Mouse (Mus musculus): ENCODE results near the gene Tbx2. TPM values are rescaled to one million over a fixed set of nuclear protein-coding genes. Genes with fewer than 3 reads are reported as not detected.

Gene Tbx2
- polyA plus RNA-seq, 1 experiment, result 3.5 TPM

GRCm38 (mm10) chr11:85844971-85845370 is 12.6 kb downstream of the Tbx2 start:
- no peak overlapping the region for H3K27ac ChIP-seq (ENCODE audit: control insufficient read depth, insufficient read depth, low read length)
- no peak for TF ChIP-seq POLR2A (IDR thresholded peaks at IDR 0.05; ENCODE audit: control insufficient read depth, extremely low read depth, insufficient read depth, low read length, poor library complexity)
- TF ChIP-seq CTCF (IDR thresholded peaks at IDR 0.05; ENCODE audit: borderline replicate concordance, control insufficient read depth, extremely low read depth, insufficient read depth, low read length, poor library complexity), result no peak
- 49% methylated on average over 5 of the region's 5 CpGs for WGBS
- H3K36me3 ChIP-seq (ENCODE audit: control insufficient read depth, insufficient read depth, low read length), result no peaks in the 10 kb centered on the region
- H3K4me3 ChIP-seq (ENCODE audit: control insufficient read depth, insufficient read depth, low read length), result no peak overlapping the region
- DNase-seq, result no peak
- peaks cover 29% of the 10 kb centered on the region for H3K27me3 ChIP-seq (ENCODE audit: control insufficient read depth, insufficient read depth, low read length)
- peaks cover 7% of the 10 kb centered on the region; the same call in 1 of the 2 replicates for H3K4me1 ChIP-seq (replicated peaks; ENCODE audit: control insufficient read depth, insufficient read depth, low read length)

- TF ChIP-seq POLR2A (IDR thresholded peaks at IDR 0.05; ENCODE audit: control insufficient read depth, extremely low read depth, insufficient read depth, low read length, poor library complexity), result no peak
- no peak for TF ChIP-seq CTCF (IDR thresholded peaks at IDR 0.05; ENCODE audit: borderline replicate concordance, control insufficient read depth, extremely low read depth, insufficient read depth, low read length, poor library complexity)
- Histone ChIP-seq H3K27me3 (ENCODE audit: control insufficient read depth, insufficient read depth, low read length) (peaks cover 20% of the 10 kb centered on the region), H3K27ac (ENCODE audit: control insufficient read depth, insufficient read depth, low read length) (no peak overlapping the region), H3K36me3 (ENCODE audit: control insufficient read depth, insufficient read depth, low read length) (no peaks in the 10 kb centered on the region), H3K4me1 (replicated peaks; ENCODE audit: control insufficient read depth, insufficient read depth, low read length) (peaks cover 7% of the 10 kb centered on the region; the same call in 1 of the 2 replicates), H3K4me3 (ENCODE audit: control insufficient read depth, insufficient read depth, low read length) (no peak overlapping the region)
- DNase-seq, result no peak
- WGBS, result 65% methylated on average over 5 of the region's 5 CpGs
Measured at GRCm38 (mm10) chr11:85845921-85846320, 13.6 kb downstream of the Tbx2 start.

- H3K4me1 ChIP-seq (replicated peaks; ENCODE audit: control insufficient read depth, insufficient read depth, low read length), result peaks cover 7% of the 10 kb centered on the region; the same call in 1 of the 2 replicates
- H3K27ac ChIP-seq (ENCODE audit: control insufficient read depth, insufficient read depth, low read length), result no peak overlapping the region
- H3K27me3 ChIP-seq (ENCODE audit: control insufficient read depth, insufficient read depth, low read length), result peaks cover 15% of the 10 kb centered on the region
- TF ChIP-seq POLR2A (IDR thresholded peaks at IDR 0.05; ENCODE audit: control insufficient read depth, extremely low read depth, insufficient read depth, low read length, poor library complexity) (no peak), CTCF (IDR thresholded peaks at IDR 0.05; ENCODE audit: borderline replicate concordance, control insufficient read depth, extremely low read depth, insufficient read depth, low read length, poor library complexity) (no peak)
- H3K36me3 ChIP-seq (ENCODE audit: control insufficient read depth, insufficient read depth, low read length), result no peaks in the 10 kb centered on the region
- DNase-seq, result no peak
- 55% methylated on average over 4 of the region's 4 CpGs for WGBS
- H3K4me3 ChIP-seq (ENCODE audit: control insufficient read depth, insufficient read depth, low read length), result no peak overlapping the region
Measured at GRCm38 (mm10) chr11:85846509-85846908, 14.2 kb downstream of the Tbx2 start.

GRCm38 (mm10) chr11:85849037-85849436 is 16.7 kb downstream of the Tbx2 start:
- TF ChIP-seq CTCF (IDR thresholded peaks at IDR 0.05; ENCODE audit: borderline replicate concordance, control insufficient read depth, extremely low read depth, insufficient read depth, low read length, poor library complexity), result 0 out of 2 replicates have a peak, but pooled peaks have one; percentile 44
- TF ChIP-seq POLR2A (IDR thresholded peaks at IDR 0.05; ENCODE audit: control insufficient read depth, extremely low read depth, insufficient read depth, low read length, poor library complexity), result no peak
- Histone ChIP-seq H3K27ac (ENCODE audit: control insufficient read depth, insufficient read depth, low read length) (no peak overlapping the region), H3K4me1 (replicated peaks; ENCODE audit: control insufficient read depth, insufficient read depth, low read length) (no peaks in the 10 kb centered on the region; the same call in 1 of the 2 replicates), H3K36me3 (ENCODE audit: control insufficient read depth, insufficient read depth, low read length) (no peaks in the 10 kb centered on the region), H3K27me3 (ENCODE audit: control insufficient read depth, insufficient read depth, low read length) (peaks cover 2% of the 10 kb centered on the region; the same call in 1 of the 2 replicates), H3K4me3 (ENCODE audit: control insufficient read depth, insufficient read depth, low read length) (no peak overlapping the region)
- DNase-seq, result peak; percentile 51
- 12% methylated on average over 21 of the region's 21 CpGs for WGBS

GRCm38 (mm10) chr11:85850233-85850632 is 17.9 kb downstream of the Tbx2 start, which contains the start of gene Gm11444:
TSS of gene Gm11444 (minus strand) at chr11:85850333.
- WGBS, result 93% methylated on average over 6 of the region's 6 CpGs
- Histone ChIP-seq H3K4me3 (ENCODE audit: control insufficient read depth, insufficient read depth, low read length) (no peak within 1 kb of the TSS), H3K27me3 (ENCODE audit: control insufficient read depth, insufficient read depth, low read length) (no peaks in the 10 kb centered on the region; the same call in 1 of the 2 replicates), H3K4me1 (replicated peaks; ENCODE audit: control insufficient read depth, insufficient read depth, low read length) (no peaks in the 10 kb centered on the region), H3K27ac (ENCODE audit: control insufficient read depth, insufficient read depth, low read length) (no peak within 1 kb of the TSS), H3K36me3 (ENCODE audit: control insufficient read depth, insufficient read depth, low read length) (no peaks in the 10 kb centered on the region)
- TF ChIP-seq CTCF (IDR thresholded peaks at IDR 0.05; ENCODE audit: borderline replicate concordance, control insufficient read depth, extremely low read depth, insufficient read depth, low read length, poor library complexity) (no peak), POLR2A (IDR thresholded peaks at IDR 0.05; ENCODE audit: control insufficient read depth, extremely low read depth, insufficient read depth, low read length, poor library complexity) (no peak)
- DNase-seq, result no peak

- no peaks in the 10 kb centered on the region; the same call in 1 of the 2 replicates for H3K27me3 ChIP-seq (ENCODE audit: control insufficient read depth, insufficient read depth, low read length)
- TF ChIP-seq POLR2A (IDR thresholded peaks at IDR 0.05; ENCODE audit: control insufficient read depth, extremely low read depth, insufficient read depth, low read length, poor library complexity) (no peak), CTCF (IDR thresholded peaks at IDR 0.05; ENCODE audit: borderline replicate concordance, control insufficient read depth, extremely low read depth, insufficient read depth, low read length, poor library complexity) (no peak)
- no peak overlapping the region for H3K27ac ChIP-seq (ENCODE audit: control insufficient read depth, insufficient read depth, low read length)
- no peak overlapping the region for H3K4me3 ChIP-seq (ENCODE audit: control insufficient read depth, insufficient read depth, low read length)
- DNase-seq, result no peak
- WGBS, result 68% methylated on average over 6 of the region's 6 CpGs
- no peaks in the 10 kb centered on the region for H3K36me3 ChIP-seq (ENCODE audit: control insufficient read depth, insufficient read depth, low read length)
- no peaks in the 10 kb centered on the region for H3K4me1 ChIP-seq (replicated peaks; ENCODE audit: control insufficient read depth, insufficient read depth, low read length)
Measured at GRCm38 (mm10) chr11:85850758-85851157, 18.4 kb downstream of the Tbx2 start.

Measured in thymus, adult 2 months (tissue).